In the genomic region with DNA sequence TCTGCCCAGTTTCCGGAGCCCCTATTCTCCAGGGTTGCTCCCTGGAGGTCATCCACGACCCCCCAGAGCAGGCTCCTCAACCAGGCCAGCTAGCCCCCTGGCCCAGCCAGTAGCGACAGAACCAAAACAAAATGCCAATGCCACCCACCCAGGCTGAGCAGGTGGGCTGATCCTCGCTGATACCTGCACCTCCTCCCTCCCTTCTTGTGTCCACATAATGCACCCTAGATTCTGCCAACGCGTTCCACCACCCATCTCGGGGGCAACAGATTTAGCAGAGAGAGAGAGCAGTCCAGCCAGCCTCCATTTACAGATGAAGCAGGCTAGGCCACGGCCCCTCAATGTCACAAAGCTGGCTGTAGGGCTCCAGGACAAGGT, we compare ENCODE assay signal across 8 mouse cellular contexts. TPM values are rescaled to one million over a fixed set of nuclear protein-coding genes. Genes with fewer than 3 reads are reported as not detected.
DNase-seq lines count a peak whose midpoint lies in the region; ATAC-seq and TF ChIP-seq lines count a peak whose summit lies in the region.
"Had no signal": no experiment of that assay in that cellular context is flagged by ENCODE, and none has a peak within 500 bp of the region (broad histone marks: within the 10 kb centered on the region; RNA-seq: fewer than 3 reads in every experiment).

No protein-coding gene starts in this region.

- no peak overlapping the region; the same call in 1 of the 2 replicates for H3K27ac ChIP-seq in lung, embryonic 15.5 days
- peak overlapping the region; percentile 97 for H3K27ac ChIP-seq in forebrain, embryonic 10.5 days
- H3K27ac ChIP-seq in limb, embryonic 11.5 days (replicated peaks; ENCODE audit: low read depth, low read length), result no peak overlapping the region
- no peak overlapping the region for H3K27ac ChIP-seq in small intestine, adult 2 months (ENCODE audit: insufficient read depth, low read depth, low read length)

- peak overlapping the region; percentile 91 for H3K4me3 ChIP-seq in lung, embryonic 15.5 days
- H3K4me3 ChIP-seq in forebrain, embryonic 10.5 days, result peak overlapping the region; percentile 99
- H3K4me3 ChIP-seq in limb, embryonic 11.5 days (ENCODE audit: low read depth, low read length), result peak overlapping the region; percentile 79
- peak overlapping the region; percentile 86 for H3K4me3 ChIP-seq in small intestine, adult 2 months (ENCODE audit: low read depth, low read length)

- peak overlapping the region; percentile 86 for H3K9ac ChIP-seq in lung, embryonic 15.5 days
- peak overlapping the region; percentile 86 for H3K9ac ChIP-seq in limb, embryonic 11.5 days (ENCODE audit: low read length)

- TF ChIP-seq POLR2A in small intestine, adult 2 months (IDR thresholded peaks at IDR 0.05; ENCODE audit: low read depth, low read length), result no peak

- 25% methylated on average over 8 of the region's 8 CpGs for WGBS in lung, embryonic 15.5 days
- 28% methylated on average over 8 of the region's 8 CpGs for WGBS in forebrain, embryonic 10.5 days
- 28% methylated on average over 8 of the region's 8 CpGs for WGBS in limb, embryonic 11.5 days
- 31% methylated on average over 8 of the region's 8 CpGs for WGBS in small intestine, adult 2 months

- intact Hi-C loops in left cerebral cortex, postnatal 25 days (cut with DNase I), result loop anchor here (10.0 kb wide), 1 partner anchor 304 kb away; a partner anchor contains a TSS

- 0 out of 2 replicates have a peak, but pooled peaks cover under 1% of the 10 kb centered on the region for H3K36me3 ChIP-seq in lung, embryonic 15.5 days
- H3K36me3 ChIP-seq in forebrain, embryonic 10.5 days (replicated peaks), result peaks cover 15% of the 10 kb centered on the region
- no peaks in the 10 kb centered on the region; the same call in 1 of the 2 replicates for H3K36me3 ChIP-seq in limb, embryonic 11.5 days (ENCODE audit: control insufficient read depth, insufficient read depth, low read length)
- H3K36me3 ChIP-seq in small intestine, adult 2 months (ENCODE audit: control insufficient read depth, insufficient read depth, low read length), result no peaks in the 10 kb centered on the region

- H3K27me3 ChIP-seq in lung, embryonic 15.5 days, result no peaks in the 10 kb centered on the region
- H3K27me3 ChIP-seq in forebrain, embryonic 10.5 days (ENCODE audit: poor library complexity, severe bottlenecking), result no peaks in the 10 kb centered on the region
- H3K27me3 ChIP-seq in limb, embryonic 11.5 days (ENCODE audit: control insufficient read depth, insufficient read depth, low read length), result no peaks in the 10 kb centered on the region
- H3K27me3 ChIP-seq in small intestine, adult 2 months (ENCODE audit: control insufficient read depth, insufficient read depth, low read length), result no peaks in the 10 kb centered on the region

- no peak for DNase-seq in lung, postnatal 10 days
- DNase-seq in forebrain, embryonic 10.5 days (ENCODE audit: extremely low spot score, low spot score), result no peak
- DNase-seq in limb, embryonic 11.5 days (ENCODE audit: low spot score), result no peak
- no peak for DNase-seq in left cerebral cortex, postnatal 25 days (ENCODE audit: low spot score in 2 of 2)
- DNase-seq in urinary bladder, postnatal 10 days (ENCODE audit: low spot score), result no peak

- peaks cover 12% of the 10 kb centered on the region; the same call in 1 of the 2 replicates for H3K4me1 ChIP-seq in lung, embryonic 15.5 days
- H3K4me1 ChIP-seq in forebrain, embryonic 10.5 days, result peaks cover 26% of the 10 kb centered on the region
- 0 out of 2 replicates have a peak, but pooled peaks cover 5% of the 10 kb centered on the region for H3K4me1 ChIP-seq in limb, embryonic 11.5 days (ENCODE audit: control insufficient read depth, insufficient read depth, low read length)
- H3K4me1 ChIP-seq in small intestine, adult 2 months (ENCODE audit: control insufficient read depth, insufficient read depth, insufficient read length, low read length), result peaks cover 3% of the 10 kb centered on the region

- ATAC-seq in lung, embryonic 15.5 days (ENCODE audit: borderline replicate concordance, extremely low read depth, low FRiP score, low TSS enrichment), result no peak
- ATAC-seq in limb, embryonic 11.5 days (ENCODE audit: insufficient number of reproducible peaks, low FRiP score, low TSS enrichment, low read depth), result peak; percentile 33; the same call in 1 of the 2 replicates

- H3K9me3 ChIP-seq in lung, embryonic 15.5 days, result no peaks in the 10 kb centered on the region
- H3K9me3 ChIP-seq in forebrain, embryonic 10.5 days, result no peaks in the 10 kb centered on the region
- H3K9me3 ChIP-seq in limb, embryonic 11.5 days (ENCODE audit: control insufficient read depth, low read length), result no peaks in the 10 kb centered on the region

- H3K4me2 ChIP-seq in lung, embryonic 15.5 days, result peak overlapping the region; percentile 90
- H3K4me2 ChIP-seq in limb, embryonic 11.5 days (ENCODE audit: low read depth, severe bottlenecking), result peak overlapping the region; percentile 92

- no peak for TF ChIP-seq CTCF in small intestine, adult 2 months (IDR thresholded peaks at IDR 0.05; ENCODE audit: extremely low read depth, insufficient read length, insufficient replicate concordance, low read depth, low read length)

RNA-seq across cellular contexts. Expression of a gene that starts 0.8 kb away (rescaled TPM):
- 2.8 and 3.1 TPM in 2 replicates for polyA plus RNA-seq in lung, embryonic 15.5 days (2015; fragmentation: Nextera tagmentation; extraction: Ambion mirVana)
- 3.1 and 3.4 TPM in 2 replicates for polyA plus RNA-seq in forebrain, embryonic 10.5 days (2016; fragmentation: Nextera tagmentation; extraction: Ambion mirVana)
- 2.0 and 3.4 TPM in 2 replicates for polyA plus RNA-seq in limb, embryonic 11.5 days (2014; fragmentation: Nextera tagmentation; extraction: Ambion mirVana)
- 3.5 and 5.6 TPM in 2 replicates for polyA plus RNA-seq in small intestine, adult 2 months (2012; rRNA removed)
- 10 to 100 TPM; 18.6 to 20.1 TPM for total RNA-seq in left cerebral cortex, postnatal 25 days (2021)

RNA-seq across cellular contexts. Expression of a gene that starts 24.4 kb away (rescaled TPM):
- polyA plus RNA-seq in lung, embryonic 15.5 days (2015; fragmentation: Nextera tagmentation; extraction: Ambion mirVana), result not detected in 2 replicates
- not detected in 2 replicates for polyA plus RNA-seq in forebrain, embryonic 10.5 days (2016; fragmentation: Nextera tagmentation; extraction: Ambion mirVana)
- polyA plus RNA-seq in limb, embryonic 11.5 days (2014; fragmentation: Nextera tagmentation; extraction: Ambion mirVana), result 0.08 TPM in 1 of 2 replicates, not detected in the other
- polyA plus RNA-seq in small intestine, adult 2 months (2012; rRNA removed), result 0.34 and 0.35 TPM in 2 replicates
- 1 to 10 TPM; 6.7 to 7.6 TPM for total RNA-seq in left cerebral cortex, postnatal 25 days (2021)

RNA-seq across cellular contexts. Expression of a gene that starts 34.0 kb away (rescaled TPM):
- polyA plus RNA-seq in lung, embryonic 15.5 days (2015; fragmentation: Nextera tagmentation; extraction: Ambion mirVana), result 13.6 and 15.0 TPM in 2 replicates
- 19.7 and 24.1 TPM in 2 replicates for polyA plus RNA-seq in forebrain, embryonic 10.5 days (2016; fragmentation: Nextera tagmentation; extraction: Ambion mirVana)
- 20.8 and 23.3 TPM in 2 replicates for polyA plus RNA-seq in limb, embryonic 11.5 days (2014; fragmentation: Nextera tagmentation; extraction: Ambion mirVana)
- 2.4 and 2.6 TPM in 2 replicates for polyA plus RNA-seq in small intestine, adult 2 months (2012; rRNA removed)
- 10 to 100 TPM; 28.4 to 30.8 TPM for total RNA-seq in left cerebral cortex, postnatal 25 days (2021)

RNA-seq across cellular contexts. Expression of a gene that starts 42.3 kb away (rescaled TPM):
- polyA plus RNA-seq in lung, embryonic 15.5 days (2015; fragmentation: Nextera tagmentation; extraction: Ambion mirVana), result not detected in 2 replicates
- polyA plus RNA-seq in forebrain, embryonic 10.5 days (2016; fragmentation: Nextera tagmentation; extraction: Ambion mirVana), result not detected in 2 replicates
- polyA plus RNA-seq in limb, embryonic 11.5 days (2014; fragmentation: Nextera tagmentation; extraction: Ambion mirVana), result not detected in 2 replicates
- not detected in 2 replicates for polyA plus RNA-seq in small intestine, adult 2 months (2012; rRNA removed)
- total RNA-seq in left cerebral cortex, postnatal 25 days (2021), result not detected
- total RNA-seq: left cerebral cortex, adult 18-20 months had no signal

RNA-seq across cellular contexts. Expression of a gene that starts 46.2 kb away (rescaled TPM):
- 38.4 and 40.5 TPM in 2 replicates for polyA plus RNA-seq in lung, embryonic 15.5 days (2015; fragmentation: Nextera tagmentation; extraction: Ambion mirVana)
- 64.0 and 68.4 TPM in 2 replicates for polyA plus RNA-seq in forebrain, embryonic 10.5 days (2016; fragmentation: Nextera tagmentation; extraction: Ambion mirVana)
- polyA plus RNA-seq in limb, embryonic 11.5 days (2014; fragmentation: Nextera tagmentation; extraction: Ambion mirVana), result 52.5 and 53.4 TPM in 2 replicates
- 19.8 and 28.2 TPM in 2 replicates for polyA plus RNA-seq in small intestine, adult 2 months (2012; rRNA removed)
- total RNA-seq in left cerebral cortex, postnatal 25 days (2021), result 10 to 100 TPM; 24.4 to 24.7 TPM
